Mouse (Mus musculus): ENCODE measurements around the gene Fgfr2.
"Not testable (repeated sequence)": the region's sequence is repeated elsewhere in the genome, so short reads cannot be mapped to it uniquely, and the experiment has no call there.

GRCm38 (mm10) chr7:130592975-130593374, 2530.2 kb downstream of the Fgfr2 start:
- TF ChIP-seq POLR2A (IDR thresholded peaks at IDR 0.05; ENCODE audit: borderline replicate concordance, extremely low read depth, low read depth, low read length); CTCF (IDR thresholded peaks at IDR 0.05; ENCODE audit: insufficient read depth, low read length): not testable (repeated sequence)
